Mouse (Mus musculus) cortical plate, adult 2 months (tissue): ENCODE measurements around the gene Cyp24a1. TPM values are rescaled to one million over a fixed set of nuclear protein-coding genes. Genes with fewer than 3 reads are reported as not detected.
"Not testable (repeated sequence)": the region's sequence is repeated elsewhere in the genome, so short reads cannot be mapped to it uniquely, and the experiment has no call there.

Source experiments
- H3K27ac ChIP-seq: fragments of 200-500 bp; 2 replicates; pipeline ENCODE4 v1.5.1; 2012; ENCODE audit warnings: low read length, control low read depth, inconsistent platforms; ENCODE audit not compliant: insufficient read depth
- H3K4me1 ChIP-seq: fragments of 200-500 bp; 2 replicates; pipeline ENCODE4 v1.6.1; 2011; ENCODE audit warnings: low read length; ENCODE audit not compliant: control insufficient read depth, insufficient read depth
- H3K4me3 ChIP-seq: fragments of 200-500 bp; 2 replicates; pipeline ENCODE4 v1.5.1; 2011; ENCODE audit warnings: mild to moderate bottlenecking, low read length, control low read depth; ENCODE audit not compliant: insufficient read depth
- CTCF ChIP-seq: fragments of 200-500 bp; IDR thresholded peaks from 2 replicates; pipeline ENCODE4 v1.5.1; 2011; ENCODE audit warnings: mild to moderate bottlenecking, control low read depth, low read length; ENCODE audit not compliant: insufficient read depth; ENCODE audit errors: extremely low read depth
- POLR2A ChIP-seq: fragments of 200-500 bp; IDR thresholded peaks from 2 replicates; pipeline ENCODE4 v1.6.1; 2011; ENCODE audit warnings: mild to moderate bottlenecking, low read length, control low read depth; ENCODE audit not compliant: insufficient read depth; ENCODE audit errors: extremely low read depth
- polyA plus RNA-seq: library from polyadenylated mRNA; depleted of rRNA; stranded (reverse); fragments of >200 nt; gene quantifications from 2 replicates; pipeline ENCODE4 v1.2.3, GENCODE M21; 2012

Gene Cyp24a1
- polyA plus RNA-seq, 1 experiment = 0.15 TPM

GRCm38 (mm10) chr2:170475164-170475563 is 21.8 kb downstream of the Cyp24a1 start:
- no peak for TF ChIP-seq POLR2A
- no peak overlapping the region for H3K27ac ChIP-seq
- no peaks in the 10 kb centered on the region for H3K4me1 ChIP-seq
- no peak overlapping the region for H3K4me3 ChIP-seq

DNA sequence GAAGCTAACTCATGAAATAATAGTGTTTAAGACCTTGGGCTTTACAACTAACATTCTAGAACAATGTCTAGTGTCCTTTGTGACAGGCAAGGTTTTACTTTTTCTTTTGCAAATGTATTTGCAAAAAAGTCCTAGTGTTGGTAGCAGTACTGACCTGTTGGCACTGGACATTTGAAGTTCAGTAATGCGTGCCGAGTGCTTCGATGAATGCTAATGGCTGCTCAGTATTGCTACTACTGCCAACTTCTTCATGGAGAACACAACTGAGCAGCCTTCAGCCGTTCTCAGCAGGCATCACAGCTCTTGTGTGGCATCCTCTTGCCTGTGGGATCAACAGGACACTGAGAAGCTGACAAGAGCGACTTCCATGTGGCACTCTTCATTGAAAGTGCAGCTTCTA is 22.8 kb downstream of the Cyp24a1 start:
- Histone ChIP-seq H3K4me1 (no peaks in the 10 kb centered on the region), H3K4me3 (no peak overlapping the region), H3K27ac (no peak overlapping the region)
- TF ChIP-seq POLR2A (no peak), CTCF (no peak)

DNA sequence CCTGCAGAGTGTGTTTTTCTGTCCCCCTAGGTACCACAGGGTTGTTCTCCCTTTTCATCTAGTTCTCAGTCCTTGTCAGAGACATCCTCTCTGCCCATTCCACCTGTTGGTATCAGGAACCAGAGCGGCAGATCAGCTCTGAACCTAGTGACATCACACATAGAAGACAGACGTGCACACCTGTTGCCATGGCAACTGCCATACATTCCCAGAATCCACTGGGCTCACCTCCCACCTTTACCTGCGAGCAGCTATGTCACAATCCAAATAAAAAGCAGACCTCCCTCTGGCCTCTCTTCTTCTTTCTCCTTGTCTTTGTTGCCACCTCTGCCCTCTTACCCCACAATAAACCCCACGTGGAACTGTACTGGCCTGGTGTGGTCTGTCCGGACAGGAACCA is 26.4 kb downstream of the Cyp24a1 start:
- H3K4me1 ChIP-seq = no peaks in the 10 kb centered on the region
- H3K4me3 ChIP-seq = no peak overlapping the region
- no peak overlapping the region for H3K27ac ChIP-seq
- TF ChIP-seq CTCF (no peak), POLR2A (no peak)

GRCm38 (mm10) chr2:170469616-170470308 is 27.2 kb downstream of the Cyp24a1 start:
- Histone ChIP-seq H3K27ac (no peak overlapping the region), H3K4me3 (no peak overlapping the region), H3K4me1 (no peaks in the 10 kb centered on the region)
- no peak for TF ChIP-seq POLR2A

DNA sequence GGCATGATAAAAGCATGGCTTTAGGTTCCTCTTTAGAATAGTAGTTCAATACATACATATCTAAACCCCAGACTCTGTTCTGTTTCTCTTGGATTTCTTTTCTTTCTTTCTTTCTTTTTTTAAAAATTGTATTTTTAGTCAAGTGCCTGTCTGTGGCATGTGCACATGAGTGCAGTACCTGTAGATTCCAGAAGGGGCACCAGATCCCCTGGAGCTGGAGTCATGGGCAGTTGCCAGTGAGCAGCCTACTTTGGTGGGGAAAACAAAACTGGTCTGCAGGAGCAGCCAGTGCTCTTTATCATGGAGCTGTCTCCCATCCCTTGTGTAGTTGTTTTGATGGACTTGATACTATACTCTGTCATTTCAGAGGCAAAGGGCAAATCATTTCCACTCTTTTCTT is 28.9 kb downstream of the Cyp24a1 start:
- Histone ChIP-seq H3K4me1 (no peaks in the 10 kb centered on the region), H3K27ac (no peak overlapping the region), H3K4me3 (no peak overlapping the region)
- TF ChIP-seq CTCF = no peak
- no peak for TF ChIP-seq POLR2A

DNA sequence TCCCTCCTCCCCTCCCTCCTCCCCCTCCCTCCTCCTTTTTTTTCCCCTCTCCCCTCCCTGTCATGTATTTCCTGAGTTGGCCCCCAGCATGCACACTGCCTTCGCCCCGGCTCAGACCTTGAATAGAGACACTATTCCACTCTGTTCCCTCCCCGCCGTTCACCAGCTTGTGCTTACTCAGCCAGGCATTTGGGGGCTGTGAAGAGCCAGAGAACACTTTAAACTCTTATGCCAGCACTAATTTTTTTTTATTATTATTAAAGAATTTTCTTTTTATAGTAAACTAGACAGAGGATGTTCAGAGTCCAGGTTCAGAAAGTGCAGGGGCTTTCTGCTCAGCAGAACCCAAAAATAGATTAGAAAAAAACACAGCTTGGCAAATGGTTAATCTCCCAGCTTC is 32.1 kb downstream of the Cyp24a1 start:
- Histone ChIP-seq H3K4me3 (no peak overlapping the region), H3K27ac (no peak overlapping the region), H3K4me1 (no peaks in the 10 kb centered on the region)
- TF ChIP-seq CTCF = no peak
- no peak for TF ChIP-seq POLR2A

DNA sequence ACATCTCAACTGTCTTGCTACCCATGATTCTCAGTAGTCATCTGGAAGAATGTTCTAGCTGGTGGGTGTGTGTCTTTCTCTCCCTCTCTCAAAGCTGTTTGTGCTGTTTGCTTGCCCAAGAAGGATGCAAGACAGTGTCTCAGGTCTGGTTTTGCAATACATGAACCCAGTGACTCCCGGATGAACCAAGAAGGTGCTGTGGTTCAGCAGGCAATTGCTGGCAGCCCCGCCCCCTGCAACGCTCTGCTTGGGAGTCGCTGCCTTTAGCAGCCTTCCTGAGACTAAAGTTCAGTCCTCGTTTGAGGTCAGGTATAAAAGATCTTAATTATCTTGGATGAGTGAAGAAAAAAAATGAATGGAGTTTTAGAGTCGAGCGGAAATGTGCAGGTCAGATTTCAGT is 35.3 kb downstream of the Cyp24a1 start:
- no peak overlapping the region for H3K27ac ChIP-seq
- H3K4me1 ChIP-seq = no peaks in the 10 kb centered on the region

DNA sequence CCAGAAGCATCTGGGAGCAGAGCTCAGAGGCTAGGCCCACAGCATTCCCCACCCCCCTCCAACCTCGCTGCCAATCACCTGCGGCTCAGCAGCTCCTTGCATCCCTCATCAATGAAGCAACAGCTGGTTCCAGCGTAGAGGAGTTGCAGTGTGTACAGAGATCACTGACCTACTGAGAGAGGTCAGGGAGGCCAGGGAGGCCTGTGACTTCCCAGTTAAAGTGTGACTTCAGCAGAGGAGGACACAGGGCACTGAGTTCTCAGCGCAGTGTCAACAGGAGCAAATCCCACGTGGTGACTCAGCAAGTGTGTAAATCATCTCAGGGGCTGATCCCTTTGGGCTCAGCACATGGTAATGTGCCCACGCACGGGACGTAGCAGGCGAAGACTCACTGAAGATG is 37.1 kb downstream of the Cyp24a1 start:
- Histone ChIP-seq H3K4me1 (no peaks in the 10 kb centered on the region), H3K4me3 (no peak overlapping the region), H3K27ac (no peak overlapping the region)
- TF ChIP-seq POLR2A (no peak), CTCF (no peak)

More for the DNA sequence above, 35.3 kb downstream of the Cyp24a1 start:
- H3K4me3 ChIP-seq = no peak overlapping the region
- no peak for TF ChIP-seq CTCF
- no peak for TF ChIP-seq POLR2A

DNA sequence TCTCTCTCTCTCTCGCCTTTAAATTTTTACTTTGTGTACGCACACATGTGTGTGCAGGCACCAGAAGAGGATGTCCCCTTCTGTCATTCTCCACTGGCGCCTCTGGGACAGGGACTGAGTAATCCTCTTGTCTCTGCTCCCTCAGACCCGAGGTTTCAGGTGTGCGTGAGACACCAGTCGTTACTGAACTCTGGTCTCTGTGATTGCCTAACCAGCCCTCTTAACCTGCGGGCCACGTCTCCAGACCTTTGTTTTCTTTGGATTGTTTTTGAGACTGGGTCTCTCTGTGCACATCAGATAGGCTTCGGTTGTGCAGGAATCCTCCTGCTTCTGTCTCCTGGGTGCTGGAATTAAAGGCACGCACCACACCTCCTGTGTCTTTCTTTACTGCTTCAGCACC is 37.8 kb downstream of the Cyp24a1 start:
- H3K4me1 ChIP-seq = no peaks in the 10 kb centered on the region
- H3K4me3 ChIP-seq = no peak overlapping the region
- no peak overlapping the region for H3K27ac ChIP-seq
- TF ChIP-seq CTCF (no peak), POLR2A (no peak)

DNA sequence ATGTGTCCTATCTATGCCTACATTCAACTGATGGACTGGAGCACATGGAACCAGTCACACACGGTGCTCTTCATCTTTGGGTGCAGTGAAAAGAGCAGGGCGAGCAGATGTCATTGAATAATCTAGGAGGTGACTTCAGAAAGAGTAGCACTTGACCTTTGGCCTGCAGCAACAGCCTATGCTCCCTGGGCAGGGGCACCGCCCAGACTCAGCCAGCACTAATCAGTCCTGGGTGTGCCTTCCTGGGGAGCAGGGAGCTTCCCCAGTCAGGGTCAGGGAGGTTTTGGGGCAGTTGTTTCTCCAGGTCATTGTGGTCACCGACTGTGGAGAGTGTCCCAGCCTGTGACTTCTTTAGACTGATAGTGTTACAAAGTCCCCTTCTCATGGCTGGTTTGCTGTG is 43.1 kb downstream of the Cyp24a1 start:
- not testable (repeated sequence) for H3K4me3 ChIP-seq, H3K4me1 ChIP-seq, H3K27ac ChIP-seq

DNA sequence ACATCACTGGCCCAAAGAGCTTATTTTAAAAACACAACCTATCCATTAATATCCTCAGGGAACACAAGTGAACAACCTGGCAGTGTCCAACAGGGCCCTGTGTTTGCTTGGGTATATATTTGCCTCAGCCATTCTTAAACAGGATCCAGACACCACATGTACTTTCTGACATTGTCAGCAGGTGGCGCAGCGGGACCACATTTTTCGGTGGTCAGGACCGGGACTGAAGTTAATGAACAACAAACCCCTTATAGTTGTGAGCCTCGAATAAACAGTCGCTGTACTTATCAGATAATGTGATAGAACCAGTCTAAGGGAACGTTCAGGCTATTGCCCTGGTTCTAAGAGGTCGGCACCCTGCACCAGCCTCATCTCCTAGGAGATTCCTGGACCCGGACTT is 46.0 kb downstream of the Cyp24a1 start:
- no peak overlapping the region for H3K4me3 ChIP-seq
- no peak for TF ChIP-seq POLR2A
- TF ChIP-seq CTCF = peak; percentile 84
- H3K27ac ChIP-seq = no peak overlapping the region
- H3K4me1 ChIP-seq = no peaks in the 10 kb centered on the region
